Mouse (Mus musculus) intestine, postnatal 0 days (tissue): ENCODE data around the gene Foxp4. TPM values are rescaled to one million over a fixed set of nuclear protein-coding genes. Genes with fewer than 3 reads are reported as not detected.

Experiments used
- ATAC-seq: fragments of 200-750 bp; cut with Nextera tagmentation; 2 replicates; pipeline ENCODE4 v1.8.0; 2017; ENCODE audit warnings: mild to moderate bottlenecking, moderate TSS enrichment, moderate library complexity
- H3K27ac ChIP-seq: fragments of 300-500 bp; sonication (generic); 2 replicates; pipeline ENCODE4 v1.5.1; 2014; ENCODE audit warnings: mild to moderate bottlenecking, low read depth, low read length, moderate library complexity
- H3K27me3 ChIP-seq: fragments of 300-500 bp; sonication (generic); replicated peaks from 2 replicates; pipeline ENCODE4 v1.6.1; 2014; ENCODE audit warnings: low read length, mixed read lengths; ENCODE audit not compliant: control insufficient read depth, insufficient read depth
- H3K36me3 ChIP-seq: fragments of 300-500 bp; sonication (generic); 2 replicates; pipeline ENCODE4 v1.6.1; 2014; ENCODE audit warnings: mild to moderate bottlenecking, moderate library complexity; ENCODE audit not compliant: control insufficient read depth, insufficient read depth
- H3K4me1 ChIP-seq: fragments of 300-500 bp; sonication (generic); replicated peaks from 2 replicates; pipeline ENCODE4 v1.6.1; 2014; ENCODE audit warnings: antibody characterized with exemption, low read length, mixed read lengths; ENCODE audit not compliant: control insufficient read depth, insufficient read depth
- H3K4me2 ChIP-seq: fragments of 300-500 bp; sonication (generic); replicated peaks from 2 replicates; pipeline ENCODE4 v1.6.1; 2014; ENCODE audit warnings: low read depth, mild to moderate bottlenecking, moderate library complexity
- H3K4me3 ChIP-seq: fragments of 300-500 bp; sonication (generic); 2 replicates; pipeline ENCODE4 v1.5.1; 2014; ENCODE audit warnings: low read depth, low read length
- H3K9ac ChIP-seq: fragments of 300-500 bp; sonication (generic); 2 replicates; pipeline ENCODE4 v1.6.1; 2014; ENCODE audit warnings: mild to moderate bottlenecking, low read depth, low read length
- H3K9me3 ChIP-seq: fragments of 300-500 bp; sonication (generic); 2 replicates; pipeline ENCODE4 v1.6.1; 2016; ENCODE audit warnings: mixed run types; ENCODE audit not compliant: control insufficient read depth
- CTCF ChIP-seq: sonication (generic); IDR thresholded peaks from 2 replicates; pipeline ENCODE4 v1.5.1; 2016; ENCODE audit warnings: low read depth, mild to moderate bottlenecking, control low read depth, antibody characterized with exemption, moderate library complexity
- WGBS: fragments of 180-500 bp; shearing (Covaris S2); extraction: QIAGEN DNeasy Blood & Tissue Kit; methylation state at CpG from one replicate; pipeline ENCODE4 v1.1.7; 2014; 5-methylcytosine and 5-hydroxymethylcytosine counted together
- polyA plus RNA-seq: library from polyadenylated mRNA; unstranded; fragments of >200 nt; fragmentation: Nextera tagmentation; extraction: Ambion mirVana; gene quantifications from 2 replicates; pipeline ENCODE4 v1.2.1, GENCODE M21; 2015

Gene Foxp4
- polyA plus RNA-seq, 1 experiment from 2014 or later, result 12.9 TPM

DNA sequence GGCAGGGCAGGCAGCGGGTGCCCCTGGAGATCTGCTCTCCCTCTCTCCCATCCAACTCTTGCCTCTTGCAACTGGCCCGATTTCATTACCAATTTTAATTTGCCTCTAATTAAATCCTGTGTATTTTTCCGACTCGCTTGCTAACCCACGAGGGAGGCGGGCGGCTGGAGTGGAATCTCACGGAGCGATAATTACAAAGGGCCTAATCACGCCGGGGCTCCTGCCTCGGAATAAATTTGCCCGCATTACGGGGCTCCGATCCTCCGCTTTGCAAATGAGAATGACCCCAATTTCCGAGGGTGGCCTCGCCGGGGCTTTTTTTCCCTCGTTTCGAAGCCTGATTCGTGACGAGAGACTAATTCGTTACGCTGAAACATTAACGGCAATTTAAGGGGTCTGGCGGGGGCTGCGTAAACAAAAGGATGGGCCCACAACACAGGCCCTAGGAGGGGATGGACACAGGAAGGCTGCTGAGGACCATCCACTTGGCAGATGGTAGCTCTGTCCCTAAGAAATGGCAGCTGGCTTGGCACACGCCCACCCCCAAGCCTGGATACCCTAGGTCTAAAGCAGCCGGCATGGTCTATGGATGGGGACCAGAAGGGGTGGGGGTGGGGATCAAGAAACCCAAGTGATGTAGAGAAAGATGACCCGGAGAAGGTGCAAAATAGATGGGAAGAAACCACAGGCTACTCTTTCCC, 52.0 kb downstream of the Foxp4 start:
- no peak overlapping the region for H3K27ac ChIP-seq
- H3K36me3 ChIP-seq, result peaks cover 77% of the 10 kb centered on the region
- TF ChIP-seq CTCF, result no peak
- H3K4me3 ChIP-seq, result no peak overlapping the region
- H3K9me3 ChIP-seq, result no peaks in the 10 kb centered on the region
- 90% methylated on average over 31 of the region's 31 CpGs for WGBS
- no peaks in the 10 kb centered on the region for H3K4me1 ChIP-seq
- no peaks in the 10 kb centered on the region for H3K27me3 ChIP-seq
- no peak overlapping the region for H3K4me2 ChIP-seq
- no peak overlapping the region for H3K9ac ChIP-seq
- no peak for ATAC-seq

DNA sequence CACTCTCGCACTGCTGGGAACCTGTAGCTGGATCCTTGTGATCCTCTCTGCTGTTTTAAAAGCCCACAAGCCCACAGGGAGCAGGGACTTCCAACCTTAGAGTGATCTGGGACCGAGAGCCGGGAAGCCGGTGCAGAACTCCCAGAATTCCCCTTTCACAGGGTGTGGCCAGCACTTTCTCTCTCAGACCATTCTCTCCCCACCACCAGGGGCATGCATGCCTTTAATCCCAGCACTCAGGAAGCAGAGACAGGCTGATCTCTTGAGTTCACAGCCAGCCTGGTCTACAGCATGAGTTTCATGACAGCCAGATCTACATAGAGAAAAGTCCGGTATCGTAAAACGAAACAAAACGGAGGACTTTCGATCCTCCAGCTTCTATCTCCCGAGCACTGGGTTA, 54.6 kb downstream of the Foxp4 start:
- Histone ChIP-seq H3K27me3 (no peaks in the 10 kb centered on the region), H3K9ac (no peak overlapping the region), H3K36me3 (peaks cover 57% of the 10 kb centered on the region), H3K4me2 (no peak overlapping the region), H3K9me3 (no peaks in the 10 kb centered on the region), H3K4me3 (no peak overlapping the region), H3K4me1 (no peaks in the 10 kb centered on the region), H3K27ac (no peak overlapping the region)
- TF ChIP-seq CTCF, result no peak
- 86% methylated on average over 10 of the region's 10 CpGs for WGBS
- ATAC-seq, result no peak

DNA sequence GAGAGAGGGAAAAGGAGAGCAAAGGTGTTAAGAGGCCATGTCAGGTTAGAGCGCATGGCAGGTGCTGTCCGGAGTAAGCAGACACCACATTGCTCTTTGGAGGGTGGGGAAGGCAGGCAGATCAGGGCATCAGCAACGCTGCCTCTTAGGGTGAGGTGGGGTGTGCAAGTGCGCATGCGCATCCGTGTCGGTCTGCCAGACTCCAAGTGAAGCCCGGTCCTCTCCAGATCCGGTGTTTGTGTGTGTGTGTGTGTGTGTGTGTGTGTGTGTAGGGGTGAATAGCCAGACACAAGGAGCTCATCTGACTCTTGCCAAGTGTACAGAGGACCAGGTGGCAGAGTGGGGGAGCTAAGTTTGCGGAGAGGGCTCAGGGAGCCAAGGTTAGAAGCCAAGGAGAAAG, 58.4 kb downstream of the Foxp4 start:
- peaks cover 34% of the 10 kb centered on the region for H3K36me3 ChIP-seq
- no peak for ATAC-seq
- no peak for TF ChIP-seq CTCF
- H3K4me1 ChIP-seq, result no peaks in the 10 kb centered on the region
- H3K27me3 ChIP-seq, result no peaks in the 10 kb centered on the region
- H3K9me3 ChIP-seq, result no peaks in the 10 kb centered on the region
- H3K9ac ChIP-seq, result no peak overlapping the region
- WGBS, result 62% methylated on average over 10 of the region's 10 CpGs
- no peak overlapping the region for H3K4me2 ChIP-seq
- no peak overlapping the region for H3K27ac ChIP-seq
- H3K4me3 ChIP-seq, result no peak overlapping the region

DNA sequence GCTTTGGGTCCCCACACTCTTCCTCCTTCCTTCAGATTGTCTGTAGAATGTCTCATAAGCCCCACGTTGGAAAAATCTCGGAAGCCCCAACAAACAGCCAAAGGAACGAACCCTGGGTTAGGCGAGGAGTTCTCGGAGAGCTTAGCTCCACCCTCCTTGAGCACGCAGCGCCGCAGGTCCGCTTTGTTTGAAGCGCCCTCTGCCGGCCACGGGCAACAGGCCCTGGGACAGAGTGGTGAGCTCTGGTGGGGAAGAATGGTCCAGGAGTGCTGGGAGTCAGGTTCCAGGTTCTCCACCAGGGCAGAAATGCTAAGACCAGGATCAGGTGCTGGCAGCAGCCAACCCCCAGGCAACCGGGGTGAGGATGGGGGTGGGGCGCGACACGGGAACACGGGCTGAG, 59.9 kb downstream of the Foxp4 start:
- Histone ChIP-seq H3K27ac (no peak overlapping the region), H3K9me3 (no peaks in the 10 kb centered on the region), H3K9ac (no peak overlapping the region), H3K27me3 (no peaks in the 10 kb centered on the region), H3K4me2 (peak overlapping the region; percentile 48), H3K36me3 (peaks cover 25% of the 10 kb centered on the region), H3K4me1 (no peaks in the 10 kb centered on the region), H3K4me3 (no peak overlapping the region)
- WGBS, result 3% methylated on average over 17 of the region's 17 CpGs
- peak; percentile 70 for ATAC-seq
- peak; percentile 98 for TF ChIP-seq CTCF

DNA sequence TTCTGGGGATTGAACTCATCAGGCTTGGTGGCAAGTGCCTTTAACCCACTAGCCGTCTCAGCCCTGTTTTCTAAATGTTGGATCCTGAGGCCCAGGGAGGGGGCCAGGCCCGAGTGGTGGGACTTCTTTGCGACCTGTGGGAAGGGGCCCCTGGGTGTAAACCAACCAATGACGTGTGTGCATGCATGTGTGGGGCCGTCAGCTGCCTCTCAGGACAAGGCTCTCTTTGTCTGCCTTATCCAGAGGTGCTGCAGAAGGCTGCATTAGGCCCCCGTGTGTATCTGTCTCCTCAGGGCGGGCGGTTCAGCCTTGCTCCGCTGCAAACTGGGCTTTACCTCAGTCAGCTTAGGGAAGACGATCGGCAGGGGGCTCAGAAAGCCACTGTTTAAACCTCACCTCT, 61.0 kb downstream of the Foxp4 start:
- peak; percentile 10; the same call in 1 of the 2 replicates for ATAC-seq
- H3K9me3 ChIP-seq, result no peaks in the 10 kb centered on the region
- H3K9ac ChIP-seq, result no peak overlapping the region
- H3K4me3 ChIP-seq, result no peak overlapping the region
- H3K27me3 ChIP-seq, result no peaks in the 10 kb centered on the region
- H3K27ac ChIP-seq, result no peak overlapping the region
- no peak for TF ChIP-seq CTCF
- 26% methylated on average over 11 of the region's 11 CpGs for WGBS
- H3K36me3 ChIP-seq, result peaks cover 14% of the 10 kb centered on the region; the same call in 1 of the 2 replicates
- no peak overlapping the region for H3K4me2 ChIP-seq
- H3K4me1 ChIP-seq, result no peaks in the 10 kb centered on the region

DNA sequence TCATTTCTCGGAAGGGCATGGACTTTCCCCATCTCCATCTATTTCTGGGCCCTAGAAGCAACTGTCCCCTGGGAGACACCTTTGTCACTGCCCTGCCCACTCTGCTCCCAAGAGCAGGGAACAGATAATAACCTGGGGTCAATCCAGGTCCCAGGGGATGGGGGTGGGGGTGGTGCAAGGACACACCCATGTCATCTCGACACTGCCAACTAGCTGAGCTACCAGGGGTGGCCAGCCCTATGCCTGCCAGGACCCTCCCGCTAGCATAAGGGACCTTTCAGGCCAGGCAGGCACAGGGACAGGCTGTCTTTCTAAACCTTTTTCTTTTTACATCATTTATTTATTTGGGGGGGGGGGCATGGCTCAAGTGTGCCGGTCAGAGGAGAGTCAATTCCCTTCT, 61.4 kb downstream of the Foxp4 start:
- no peak overlapping the region for H3K4me3 ChIP-seq
- no peaks in the 10 kb centered on the region for H3K9me3 ChIP-seq
- H3K27ac ChIP-seq, result no peak overlapping the region
- no peak overlapping the region for H3K4me2 ChIP-seq
- ATAC-seq, result no peak
- peaks cover 10% of the 10 kb centered on the region; the same call in 1 of the 2 replicates for H3K36me3 ChIP-seq
- H3K9ac ChIP-seq, result no peak overlapping the region
- no peaks in the 10 kb centered on the region for H3K27me3 ChIP-seq
- no peak for TF ChIP-seq CTCF
- WGBS, result 37% methylated on average over 4 of the region's 4 CpGs
- H3K4me1 ChIP-seq, result no peaks in the 10 kb centered on the region
